Mouse (Mus musculus) forebrain, embryonic 14.5 days (tissue): ENCODE measurements around the gene Nme7. TPM values are rescaled to one million over a fixed set of nuclear protein-coding genes. Genes with fewer than 3 reads are reported as not detected.

ENCODE experiments used
- ATAC-seq: fragments of 200-750 bp; cut with Nextera tagmentation; 2 replicates; pipeline ENCODE4 v1.8.0; 2017; ENCODE audit warnings: mild to moderate bottlenecking, moderate library complexity
- DNase-seq: peaks from one replicate; pipeline ENCODE4 v3.0.0-alpha.2; 2015; ENCODE audit warnings: low spot score
- H3K27ac ChIP-seq: fragments of 300-500 bp; sonication (generic); 2 replicates; pipeline ENCODE4 v1.5.1; 2014; ENCODE audit warnings: low read depth, mild to moderate bottlenecking, control low read depth, low read length, moderate library complexity
- H3K27me3 ChIP-seq: fragments of 300-500 bp; sonication (generic); replicated peaks from 2 replicates; pipeline ENCODE4 v1.6.1; 2014; ENCODE audit warnings: low read length, control low read depth, mixed read lengths; ENCODE audit not compliant: control insufficient read depth, insufficient read depth
- H3K36me3 ChIP-seq: fragments of 300-500 bp; sonication (generic); 2 replicates; pipeline ENCODE4 v1.6.1; 2014; ENCODE audit warnings: low read length, control low read depth; ENCODE audit not compliant: control insufficient read depth, insufficient read depth
- H3K4me1 ChIP-seq: fragments of 300-500 bp; sonication (generic); 2 replicates; pipeline ENCODE4 v1.6.1; 2014; ENCODE audit warnings: antibody characterized with exemption, low read length, control low read depth; ENCODE audit not compliant: control insufficient read depth, insufficient read depth
- H3K4me2 ChIP-seq: fragments of 300-500 bp; sonication (generic); 2 replicates; pipeline ENCODE4 v1.6.1; 2014; ENCODE audit warnings: mild to moderate bottlenecking, control low read depth, low read length
- H3K4me3 ChIP-seq: fragments of 300-500 bp; sonication (generic); 2 replicates; pipeline ENCODE4 v1.5.1; 2014; ENCODE audit warnings: low read depth, low read length, control low read depth
- H3K9ac ChIP-seq: fragments of 300-500 bp; sonication (generic); 2 replicates; pipeline ENCODE4 v1.6.1; 2014; ENCODE audit warnings: mild to moderate bottlenecking, low read length, control low read depth, moderate library complexity
- H3K9me3 ChIP-seq: fragments of 300-500 bp; sonication (generic); replicated peaks from 2 replicates; pipeline ENCODE4 v1.6.1; 2016; ENCODE audit warnings: low read length, control low read depth, mixed read lengths; ENCODE audit not compliant: control insufficient read depth
- WGBS: fragments of 180-500 bp; shearing (Covaris S2); extraction: QIAGEN DNeasy Blood & Tissue Kit; methylation state at CpG from one replicate; pipeline ENCODE4 v1.1.7; 2014; 5-methylcytosine and 5-hydroxymethylcytosine counted together
- polyA plus RNA-seq: library from polyadenylated mRNA; unstranded; fragments of >200 nt; fragmentation: Nextera tagmentation; extraction: Ambion mirVana; gene quantifications from 2 replicates; pipeline ENCODE4 v1.2.1, GENCODE M21; 2014

Nme7 gene
- polyA plus RNA-seq, 1 experiment from 2014 or later = 45.6 TPM

DNA sequence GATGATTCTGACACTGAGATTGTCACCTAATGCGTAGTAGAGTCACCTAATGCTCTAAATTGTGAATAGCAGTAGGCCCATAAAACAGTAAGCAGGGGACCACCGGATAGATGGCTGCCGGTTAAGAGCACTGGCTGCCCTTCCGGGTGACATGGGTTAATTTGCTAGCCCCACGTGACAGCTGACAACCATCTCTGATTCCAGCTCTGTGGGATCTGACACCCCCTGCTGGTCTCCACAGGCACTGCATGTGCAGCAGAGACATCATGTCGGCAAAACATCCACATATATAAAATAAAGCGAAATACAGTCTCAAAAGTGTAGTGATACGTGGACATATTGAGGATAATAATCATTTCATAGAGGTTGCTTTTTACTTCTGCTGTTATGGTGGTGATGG lies 11.3 kb downstream of the Nme7 start:
- 74% methylated on average over 8 of the region's 8 CpGs for WGBS
- H3K9ac ChIP-seq = no peak overlapping the region
- DNase-seq = peak; percentile 17
- H3K27me3 ChIP-seq = no peaks in the 10 kb centered on the region
- no peaks in the 10 kb centered on the region for H3K4me1 ChIP-seq
- H3K36me3 ChIP-seq = peaks cover 17% of the 10 kb centered on the region
- no peak for ATAC-seq
- H3K4me3 ChIP-seq = no peak overlapping the region
- H3K4me2 ChIP-seq = no peak overlapping the region
- no peaks in the 10 kb centered on the region for H3K9me3 ChIP-seq
- no peak overlapping the region for H3K27ac ChIP-seq

DNA sequence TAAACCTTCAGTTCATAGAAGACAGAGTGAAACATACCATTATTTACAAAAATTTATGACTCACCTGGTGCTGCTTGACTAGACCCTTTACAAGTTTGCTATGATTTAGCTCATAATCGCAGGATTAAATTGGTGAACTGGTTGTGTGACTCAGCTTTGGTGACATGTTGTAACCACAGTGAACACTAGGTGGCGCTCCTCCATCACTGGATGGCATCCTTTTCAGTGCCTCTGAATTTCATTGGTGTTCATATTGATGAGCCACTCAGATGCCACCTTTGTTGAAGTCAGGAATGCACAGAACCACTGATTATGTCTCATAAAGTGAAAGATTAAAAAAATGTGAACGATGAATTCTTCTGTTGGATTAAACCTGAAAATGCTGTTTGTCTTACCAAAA lies 12.8 kb downstream of the Nme7 start:
- no peak overlapping the region for H3K27ac ChIP-seq
- WGBS = 31% methylated on average over 3 of the region's 3 CpGs

DNA sequence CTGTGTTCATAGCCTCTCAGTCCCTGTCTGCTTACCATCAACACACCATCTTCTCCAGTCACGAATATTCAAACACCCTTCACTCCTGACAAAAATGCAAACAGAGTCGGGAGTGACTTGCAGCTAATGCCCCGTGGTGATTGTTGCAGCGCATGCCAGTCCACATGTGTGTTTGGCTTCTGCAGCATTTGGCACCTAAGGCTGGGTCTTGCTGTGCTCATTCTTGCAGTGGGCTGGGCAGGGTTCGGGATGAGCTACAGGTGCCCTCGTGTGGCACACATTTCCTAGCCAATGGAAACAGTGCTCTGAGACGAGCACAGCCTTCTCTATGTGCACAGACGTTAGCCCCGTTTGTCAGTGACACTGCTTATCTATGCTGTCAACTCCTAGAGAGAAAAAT lies 13.3 kb downstream of the Nme7 start:
- Histone ChIP-seq H3K27ac (no peak overlapping the region), H3K27me3 (no peaks in the 10 kb centered on the region), H3K9ac (no peak overlapping the region), H3K9me3 (no peaks in the 10 kb centered on the region), H3K4me1 (no peaks in the 10 kb centered on the region), H3K36me3 (peaks cover 16% of the 10 kb centered on the region), H3K4me3 (no peak overlapping the region), H3K4me2 (no peak overlapping the region)
- DNase-seq = no peak
- ATAC-seq = no peak
- WGBS = 88% methylated on average over 9 of the region's 9 CpGs

More for the DNA sequence above, 12.8 kb downstream of the Nme7 start:
- ATAC-seq = peak; percentile 77
- peaks cover 17% of the 10 kb centered on the region for H3K36me3 ChIP-seq
- DNase-seq = peak; percentile 90
- H3K4me2 ChIP-seq = no peak overlapping the region
- no peaks in the 10 kb centered on the region for H3K9me3 ChIP-seq
- no peaks in the 10 kb centered on the region for H3K4me1 ChIP-seq
- no peak overlapping the region for H3K4me3 ChIP-seq
- H3K27me3 ChIP-seq = no peaks in the 10 kb centered on the region
- no peak overlapping the region for H3K9ac ChIP-seq

DNA sequence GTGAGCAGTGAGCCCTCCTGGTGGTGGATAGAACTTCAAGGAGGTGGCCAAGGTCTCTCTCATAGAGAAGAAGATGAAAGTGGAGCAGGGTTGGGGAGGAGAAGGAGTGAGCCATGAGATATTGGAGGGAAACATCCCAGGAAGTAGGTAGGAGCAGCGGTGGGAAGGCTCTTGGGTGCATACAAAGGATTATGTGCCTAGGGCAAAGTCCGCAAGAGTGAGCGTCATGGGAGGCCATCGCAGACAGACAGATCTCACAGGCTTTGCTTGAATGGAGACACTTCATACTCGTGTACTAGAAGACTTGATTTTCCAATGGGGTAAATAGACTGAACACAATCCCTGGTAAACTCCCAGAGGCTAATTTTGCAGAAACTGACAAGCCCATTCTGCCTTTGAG lies 14.6 kb downstream of the Nme7 start:
- no peak overlapping the region for H3K4me3 ChIP-seq
- H3K27me3 ChIP-seq = no peaks in the 10 kb centered on the region
- no peak overlapping the region for H3K27ac ChIP-seq
- peaks cover 9% of the 10 kb centered on the region for H3K36me3 ChIP-seq
- 89% methylated on average over 5 of the region's 5 CpGs for WGBS
- ATAC-seq (no peak), DNase-seq (no peak)
- H3K9me3 ChIP-seq = no peaks in the 10 kb centered on the region
- H3K9ac ChIP-seq = no peak overlapping the region
- no peaks in the 10 kb centered on the region for H3K4me1 ChIP-seq
- no peak overlapping the region for H3K4me2 ChIP-seq

DNA sequence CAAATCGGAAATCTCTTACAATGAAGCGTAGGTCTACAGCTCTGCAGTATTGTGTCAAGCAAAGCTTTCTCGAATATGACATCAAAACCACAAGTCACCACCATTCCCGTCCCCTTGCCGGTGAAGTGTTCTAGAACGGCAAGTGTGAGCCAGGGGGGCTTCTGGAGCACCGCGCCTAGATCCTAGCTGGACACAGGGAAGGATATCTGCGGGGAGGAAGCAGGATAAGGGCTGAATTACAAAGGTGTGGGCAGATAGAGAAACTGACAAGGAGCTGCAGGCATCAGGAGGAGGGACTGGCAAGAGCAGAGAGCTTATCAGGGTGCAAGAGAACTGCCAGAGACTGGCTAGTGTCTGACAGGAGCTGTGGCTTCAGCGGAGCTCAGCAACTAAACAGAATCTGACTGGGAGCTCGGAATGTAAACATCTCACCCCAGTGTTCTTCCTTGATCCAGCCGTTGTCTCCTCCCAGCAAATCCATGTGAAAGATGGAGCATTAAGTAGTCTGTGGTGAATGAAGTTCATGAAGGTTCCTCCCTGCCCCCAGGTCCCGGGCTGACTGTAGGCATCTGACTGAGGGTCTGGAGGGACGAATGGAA lies 15.7 kb downstream of the Nme7 start:
- no peak for DNase-seq
- no peak for ATAC-seq
- WGBS = 89% methylated on average over 14 of the region's 14 CpGs

DNA sequence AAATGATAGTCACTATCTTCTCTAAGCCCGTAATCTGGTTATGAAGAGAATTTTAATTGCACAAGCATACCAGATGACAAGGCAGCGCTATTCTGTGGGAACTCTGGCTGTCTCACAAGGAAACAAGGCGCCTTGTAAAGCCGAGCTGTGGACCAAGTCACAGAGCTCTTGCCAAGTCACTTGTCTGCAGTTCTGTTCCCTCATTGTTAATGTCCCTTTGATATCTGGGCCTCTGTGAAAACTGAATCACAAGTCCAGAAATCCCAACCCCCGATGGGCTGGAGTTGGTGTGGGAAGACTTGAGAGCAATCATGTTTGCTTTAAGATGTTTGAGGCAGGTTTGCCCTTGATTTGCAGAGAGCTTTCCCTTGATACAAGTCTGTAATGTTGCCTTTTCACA lies 16.8 kb downstream of the Nme7 start:
- Histone ChIP-seq H3K4me2 (no peak overlapping the region), H3K4me3 (no peak overlapping the region), H3K9ac (no peak overlapping the region), H3K27ac (0 out of 2 replicates have a peak overlapping the region, but pooled peaks have one; percentile 40), H3K27me3 (no peaks in the 10 kb centered on the region), H3K4me1 (no peaks in the 10 kb centered on the region), H3K36me3 (0 out of 2 replicates have a peak, but pooled peaks cover 2% of the 10 kb centered on the region), H3K9me3 (no peaks in the 10 kb centered on the region)
- peak; percentile 64 for DNase-seq
- peak; percentile 18; the same call in 1 of the 2 replicates for ATAC-seq
- 54% methylated on average over 5 of the region's 5 CpGs for WGBS

More for the DNA sequence above, 15.7 kb downstream of the Nme7 start:
- H3K4me3 ChIP-seq = no peak overlapping the region
- H3K9ac ChIP-seq = no peak overlapping the region
- no peaks in the 10 kb centered on the region for H3K27me3 ChIP-seq
- H3K27ac ChIP-seq = no peak overlapping the region
- no peak overlapping the region for H3K4me2 ChIP-seq
- 0 out of 2 replicates have a peak, but pooled peaks cover 2% of the 10 kb centered on the region for H3K36me3 ChIP-seq
- no peaks in the 10 kb centered on the region for H3K4me1 ChIP-seq
- no peaks in the 10 kb centered on the region for H3K9me3 ChIP-seq

DNA sequence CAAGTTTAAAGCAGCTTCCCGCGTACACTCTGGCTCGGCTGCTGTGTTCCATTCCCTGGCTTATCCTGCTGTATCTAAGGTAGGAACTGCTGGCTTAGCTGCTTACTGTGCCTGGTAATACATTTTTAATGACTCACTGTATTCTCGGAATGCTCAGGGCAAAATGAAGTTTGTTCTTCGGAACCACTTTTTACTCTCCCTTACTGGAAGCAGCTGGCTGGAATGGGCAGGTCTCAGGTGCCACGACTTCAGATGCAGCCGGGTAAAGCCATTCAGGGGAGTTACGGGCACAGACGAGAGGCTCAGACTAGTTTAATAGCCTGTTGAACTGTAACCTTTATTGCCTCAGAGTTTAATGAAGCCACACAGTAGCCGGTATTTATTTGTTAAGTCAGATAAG lies 17.5 kb downstream of the Nme7 start:
- WGBS = 70% methylated on average over 10 of the region's 10 CpGs
- peak overlapping the region; percentile 40; the same call in 1 of the 2 replicates for H3K27ac ChIP-seq

DNA sequence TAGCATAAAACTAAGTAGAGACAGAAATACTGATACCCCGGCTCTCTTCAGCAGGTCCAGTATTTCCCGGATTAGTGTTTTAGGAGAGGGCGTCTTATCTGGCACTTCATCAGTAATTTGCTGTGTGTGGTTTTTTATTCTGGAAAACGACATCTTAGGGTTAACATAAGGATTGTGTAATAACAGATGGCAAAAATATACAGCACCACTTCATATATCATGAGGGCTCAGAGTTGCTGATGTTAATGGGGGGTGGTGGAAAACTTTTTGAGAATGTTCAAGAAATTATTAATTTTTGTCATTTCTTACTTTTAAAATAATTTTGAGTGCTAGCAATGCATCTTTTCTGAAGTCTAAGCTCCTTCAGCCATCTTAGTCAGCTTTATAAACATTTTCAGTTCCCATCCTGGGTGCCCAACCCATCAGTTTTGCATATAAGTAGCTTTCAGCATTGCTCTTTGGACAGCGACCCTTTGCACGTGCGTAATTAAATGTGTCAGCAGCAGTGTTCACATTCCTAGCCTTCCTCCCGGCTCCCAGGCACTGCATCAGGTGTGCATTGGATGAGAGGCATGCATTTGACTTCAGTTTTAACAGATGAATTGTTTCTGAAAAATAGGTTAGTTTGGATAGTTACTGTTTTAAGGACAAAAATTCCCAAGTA lies 19.2 kb downstream of the Nme7 start:
- DNase-seq (no peak), ATAC-seq (no peak)
- H3K4me3 ChIP-seq = no peak overlapping the region

More for the DNA sequence above, 17.5 kb downstream of the Nme7 start:
- H3K9ac ChIP-seq = no peak overlapping the region
- H3K36me3 ChIP-seq = 0 out of 2 replicates have a peak, but pooled peaks cover 2% of the 10 kb centered on the region
- H3K27me3 ChIP-seq = no peaks in the 10 kb centered on the region
- H3K4me2 ChIP-seq = no peak overlapping the region
- no peaks in the 10 kb centered on the region for H3K9me3 ChIP-seq
- no peak for DNase-seq
- no peak for ATAC-seq
- no peaks in the 10 kb centered on the region for H3K4me1 ChIP-seq
- H3K4me3 ChIP-seq = no peak overlapping the region

DNA sequence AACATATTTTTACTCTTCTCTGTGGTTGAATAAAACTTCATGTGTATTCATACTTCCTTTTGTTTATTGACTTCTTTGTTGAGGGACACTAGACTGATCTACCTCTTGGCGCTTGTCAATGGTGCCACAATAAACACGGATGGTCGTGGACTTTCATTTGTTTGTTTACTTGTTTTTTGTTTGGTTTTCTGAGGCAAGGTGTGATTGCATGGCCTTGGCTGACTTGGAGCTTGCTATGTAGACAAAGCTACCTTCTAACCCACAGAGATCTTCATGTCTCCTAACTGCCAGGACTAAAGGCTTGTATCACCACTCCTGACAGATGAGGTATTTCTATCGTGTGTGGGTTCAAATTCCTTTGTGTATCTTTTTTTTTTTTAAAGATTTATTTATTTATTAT lies 20.3 kb downstream of the Nme7 start:
- no peaks in the 10 kb centered on the region for H3K4me1 ChIP-seq
- 96% methylated on average over 4 of the region's 4 CpGs for WGBS

More for the DNA sequence above, 19.2 kb downstream of the Nme7 start:
- Histone ChIP-seq H3K9me3 (no peaks in the 10 kb centered on the region), H3K9ac (no peak overlapping the region), H3K4me1 (no peaks in the 10 kb centered on the region), H3K36me3 (0 out of 2 replicates have a peak, but pooled peaks cover 2% of the 10 kb centered on the region), H3K27me3 (no peaks in the 10 kb centered on the region), H3K4me2 (no peak overlapping the region), H3K27ac (no peak overlapping the region)
- WGBS = 84% methylated on average over 8 of the region's 8 CpGs

More for the DNA sequence above, 20.3 kb downstream of the Nme7 start:
- H3K27me3 ChIP-seq = no peaks in the 10 kb centered on the region
- no peak overlapping the region for H3K4me2 ChIP-seq
- DNase-seq = no peak
- H3K4me3 ChIP-seq = no peak overlapping the region
- 0 out of 2 replicates have a peak, but pooled peaks cover under 1% of the 10 kb centered on the region for H3K36me3 ChIP-seq
- no peaks in the 10 kb centered on the region for H3K9me3 ChIP-seq
- ATAC-seq = no peak
- no peak overlapping the region for H3K9ac ChIP-seq
- no peak overlapping the region for H3K27ac ChIP-seq
